Mouse (Mus musculus) CH12.LX (cell line): ENCODE measurements around the gene Ccpg1. TPM values are rescaled to one million over a fixed set of nuclear protein-coding genes. Genes with fewer than 3 reads are reported as not detected.

ENCODE experiments used
- DNase-seq: peaks from one replicate; pipeline ENCODE4 v3.0.0-alpha.2; 2013; ENCODE audit errors: extremely low read depth
- H3K27ac ChIP-seq: 2 replicates; pipeline ENCODE4 v1.5.1; 2012; ENCODE audit warnings: low read depth, mild to moderate bottlenecking, control low read depth, moderate library complexity; ENCODE audit not compliant: insufficient read depth
- H3K27me3 ChIP-seq: replicated peaks from 2 replicates; pipeline ENCODE3; 2012; ENCODE audit warnings: inconsistent platforms
- H3K36me3 ChIP-seq, 2 experiments: replicated peaks in 1 of 2; 2 replicates each; pipeline versions ENCODE3 to v1.6.1; 2012; ENCODE audit warnings: inconsistent platforms in 1 of 2, low read length in 1 of 2, mild to moderate bottlenecking in 1 of 2, mixed read lengths in 1 of 2, moderate library complexity in 1 of 2; ENCODE audit not compliant: control insufficient read depth in 1 of 2, insufficient read depth in 1 of 2
- H3K4me1 ChIP-seq, 2 experiments: 2 replicates each; pipeline ENCODE4 v1.6.1; 2012; ENCODE audit warnings: inconsistent platforms in 1 of 2, moderate library complexity in 1 of 2; ENCODE audit not compliant: insufficient read depth in 2 of 2, control insufficient read depth in 1 of 2
- H3K4me2 ChIP-seq: 2 replicates; pipeline ENCODE4 v1.6.1; 2012; ENCODE audit warnings: low read depth, mild to moderate bottlenecking, control low read depth; ENCODE audit not compliant: poor library complexity, insufficient read depth, severe bottlenecking
- H3K4me3 ChIP-seq, 3 experiments: fragments of 150-350 bp in 1 of 3; sonication (generic) in 1 of 3; replicated peaks in 1 of 3; 2 replicates each; pipeline versions ENCODE3 to v1.5.1; 2011 to 2012; ENCODE audit warnings: low read depth in 2 of 3, low read length in 2 of 3, mild to moderate bottlenecking in 2 of 3, moderate library complexity in 2 of 3, control low read depth in 1 of 3, improper control_type of control experiment in 1 of 3, inconsistent platforms in 1 of 3, mixed read lengths in 1 of 3; ENCODE audit not compliant: poor library complexity in 1 of 3
- H3K79me2 ChIP-seq: replicated peaks from 2 replicates; pipeline ENCODE4 v1.6.1; 2012; ENCODE audit warnings: mild to moderate bottlenecking, moderate library complexity; ENCODE audit not compliant: control insufficient read depth, poor library complexity, insufficient read depth, severe bottlenecking; ENCODE audit errors: extremely low read depth
- H3K9ac ChIP-seq: 2 replicates; pipeline ENCODE4 v1.6.1; 2012; ENCODE audit warnings: low read depth, mild to moderate bottlenecking, control low read depth, moderate library complexity; ENCODE audit not compliant: insufficient read depth
- H3K9me3 ChIP-seq: replicated peaks from 2 replicates; pipeline ENCODE3; 2012; ENCODE audit warnings: low read length, inconsistent platforms, mixed read lengths
- BHLHE40 ChIP-seq: IDR thresholded peaks from 2 replicates; pipeline ENCODE4 v1.6.1; 2011; ENCODE audit warnings: mild to moderate bottlenecking, low read depth, low read length, improper control_type of control experiment
- CTCF ChIP-seq, 2 experiments: IDR thresholded peaks in 1 of 2; conservative IDR thresholded peaks in 1 of 2; 2 replicates each; pipeline ENCODE4 v1.5.1; 2011 to 2012; ENCODE audit warnings: low read depth in 2 of 2, low read length in 2 of 2, improper control_type of control experiment in 1 of 2, inconsistent platforms in 1 of 2, mild to moderate bottlenecking in 1 of 2, moderate library complexity in 1 of 2
- E2F4 ChIP-seq: IDR thresholded peaks from 2 replicates; pipeline ENCODE4 v1.6.1; 2011; ENCODE audit warnings: low read depth, low read length, improper control_type of control experiment; ENCODE audit not compliant: insufficient replicate concordance
- ELF1 ChIP-seq: IDR thresholded peaks from 2 replicates; pipeline ENCODE4 v1.6.1; 2014; ENCODE audit warnings: low read depth, mild to moderate bottlenecking, inconsistent platforms, low read length, improper control_type of control experiment
- ETS1 ChIP-seq: conservative IDR thresholded peaks from 2 replicates; pipeline ENCODE4 v1.6.1; 2012; ENCODE audit warnings: low read depth, mild to moderate bottlenecking, inconsistent platforms, low read length, improper control_type of control experiment, moderate library complexity
- IRF4 ChIP-seq: IDR thresholded peaks from 2 replicates; pipeline ENCODE4 v1.6.1; 2014; ENCODE audit warnings: low read depth, mild to moderate bottlenecking, inconsistent platforms, low read length, improper control_type of control experiment
- JUN ChIP-seq: IDR thresholded peaks from 2 replicates; pipeline ENCODE4 v1.6.1; 2011; ENCODE audit warnings: low read depth, mild to moderate bottlenecking, low read length, improper control_type of control experiment, moderate library complexity; ENCODE audit not compliant: insufficient read depth
- JUND ChIP-seq: conservative IDR thresholded peaks from 2 replicates; pipeline ENCODE4 v1.6.1; 2011; ENCODE audit warnings: low read depth, low read length, improper control_type of control experiment
- MAFK ChIP-seq: IDR thresholded peaks from 2 replicates; pipeline ENCODE4 v1.6.1; 2011; ENCODE audit warnings: low read length, improper control_type of control experiment; ENCODE audit not compliant: insufficient replicate concordance
- MAX ChIP-seq: IDR thresholded peaks from 2 replicates; pipeline ENCODE4 v1.6.1; 2011; ENCODE audit warnings: low read length, improper control_type of control experiment
- MXI1 ChIP-seq: IDR thresholded peaks from 2 replicates; pipeline ENCODE4 v1.6.1; 2011; ENCODE audit warnings: mild to moderate bottlenecking, low read depth, low read length, improper control_type of control experiment
- MYC ChIP-seq: IDR thresholded peaks from 2 replicates; pipeline ENCODE4 v1.6.1; 2011; ENCODE audit warnings: low read depth, mild to moderate bottlenecking, improper control_type of control experiment, low read length
- NELFE ChIP-seq: IDR thresholded peaks from 2 replicates; pipeline ENCODE4 v1.6.1; 2011; ENCODE audit warnings: low read depth, low read length, improper control_type of control experiment
- NRF1 ChIP-seq: IDR thresholded peaks from 2 replicates; pipeline ENCODE4 v1.6.1; 2014; ENCODE audit warnings: low read depth, mild to moderate bottlenecking, inconsistent platforms, low read length, improper control_type of control experiment, moderate library complexity
- POLR2A ChIP-seq: IDR thresholded peaks from 2 replicates; pipeline ENCODE4 v1.6.1; 2011; ENCODE audit warnings: low read depth, mild to moderate bottlenecking, improper control_type of control experiment, low read length
- POLR2AphosphoS2 ChIP-seq: IDR thresholded peaks from 2 replicates; pipeline ENCODE4 v1.6.1; 2011; ENCODE audit warnings: low read depth, low read length, improper control_type of control experiment
- RCOR1 ChIP-seq: conservative IDR thresholded peaks from 2 replicates; pipeline ENCODE4 v1.6.1; 2012; ENCODE audit warnings: low read depth, mild to moderate bottlenecking, inconsistent platforms, low read length, improper control_type of control experiment
- SMC3 ChIP-seq: IDR thresholded peaks from 2 replicates; pipeline ENCODE4 v1.6.1; 2011; ENCODE audit warnings: low read depth, low read length, improper control_type of control experiment
- ZC3H11A ChIP-seq: IDR thresholded peaks from 2 replicates; pipeline ENCODE4 v1.6.1; 2012; ENCODE audit warnings: low read depth, mild to moderate bottlenecking, inconsistent platforms, low read length, improper control_type of control experiment
- ZKSCAN1 ChIP-seq: IDR thresholded peaks from 2 replicates; pipeline ENCODE4 v1.6.1; 2012; ENCODE audit warnings: low read depth, inconsistent platforms, low read length, improper control_type of control experiment, borderline replicate concordance
- ZMIZ1 ChIP-seq: IDR thresholded peaks from 2 replicates; pipeline ENCODE4 v1.6.1; 2012; ENCODE audit warnings: low read depth, mild to moderate bottlenecking, inconsistent platforms, low read length, improper control_type of control experiment
- ZNF384 ChIP-seq: IDR thresholded peaks from 2 replicates; pipeline ENCODE4 v1.6.1; 2012; ENCODE audit warnings: low read depth, low read length, improper control_type of control experiment, inconsistent platforms
- dilution Hi-C: fragments of 300-500 bp; cut with MboI; formaldehyde crosslinking; loops from 2 replicates; pipeline ENCODE4 v1.14.3; 2020; ENCODE audit warnings: low sequenced_read_pairs; ENCODE audit not compliant: extremely low pct_unique_long_range_greater_than_20kb, extremely low pct_ligation_motif_present
- in situ Hi-C: fragments of 300-500 bp; cut with MboI; formaldehyde crosslinking; loops from 3 replicates; pipeline ENCODE4 v1.14.3; 2019; ENCODE audit warnings: low sequenced_read_pairs, low pct_ligation_motif_present, low pct_unique_long_range_greater_than_20kb, mixed read lengths
- polyA plus RNA-seq: library from polyadenylated mRNA; unstranded; fragments of >175 nt; gene quantifications from 2 replicates; pipeline ENCODE4 v1.2.1, GENCODE M21; 2012; ENCODE audit warnings: low read depth; ENCODE audit not compliant: insufficient read length
- total RNA-seq, 2 experiments: library from RNA; depleted of rRNA; stranded (reverse); fragments of 300-350 nt in 1 of 2; fragments of >200 nt in 1 of 2; gene quantifications; 2 replicates each; pipeline ENCODE4 v1.2.3; 2012 to 2014

Ccpg1 gene
- total and polyA plus RNA-seq, 3 experiments, result 5.2 to 18.3 (median 6.2) TPM

DNA sequence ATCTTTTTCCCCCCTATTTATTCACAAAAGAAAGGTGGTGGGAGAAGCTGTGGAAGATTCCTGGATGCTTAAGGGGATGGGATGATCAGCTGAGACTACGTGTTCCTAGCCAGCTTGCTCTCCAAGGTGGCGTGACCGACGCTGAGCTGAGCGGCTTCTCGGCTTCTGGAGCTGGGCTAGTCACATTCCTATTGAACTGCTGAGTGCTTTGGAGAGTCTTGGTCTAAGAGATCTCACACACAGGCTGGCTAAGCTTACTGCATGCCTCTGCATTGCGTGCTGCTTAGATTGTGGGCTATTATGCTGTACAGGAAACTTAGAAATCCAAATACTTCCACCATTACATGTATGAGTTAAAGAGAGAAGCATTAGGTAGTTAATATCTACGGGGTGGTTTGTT, 18.8 kb downstream of the Ccpg1 start:
- in situ Hi-C loops (no loop called here), dilution Hi-C loops (no loop called here)
- H3K9me3 ChIP-seq, result no peaks in the 10 kb centered on the region
- no peak overlapping the region for H3K4me2 ChIP-seq
- H3K36me3 ChIP-seq, result peaks cover 7 to 25% of the 10 kb centered on the region in 2 experiments
- H3K4me3 ChIP-seq, result no peak overlapping the region
- H3K9ac ChIP-seq, result no peak overlapping the region
- no peaks in the 10 kb centered on the region for H3K27me3 ChIP-seq
- no peaks in the 10 kb centered on the region for H3K79me2 ChIP-seq
- H3K4me1 ChIP-seq, result no peaks in the 10 kb centered on the region
- TF ChIP-seq ZMIZ1 (no peak), BHLHE40 (no peak), JUN (no peak), ZNF384 (no peak), POLR2A (no peak), ZC3H11A (no peak), NELFE (no peak), CTCF (conservative IDR thresholded peaks at IDR 0.05 in 1 of 2, IDR thresholded peaks at IDR 0.05 in 1 of 2; ENCODE audit: low read depth in 2 of 2, low read length in 2 of 2) (no peak), MXI1 (no peak), NRF1 (no peak), IRF4 (no peak), E2F4 (no peak), ZKSCAN1 (no peak), ETS1 (no peak), JUND (no peak), MAFK (no peak), MAX (no peak), MYC (no peak), ELF1 (no peak), POLR2AphosphoS2 (no peak)
- no peak for DNase-seq
- H3K27ac ChIP-seq, result no peak overlapping the region

DNA sequence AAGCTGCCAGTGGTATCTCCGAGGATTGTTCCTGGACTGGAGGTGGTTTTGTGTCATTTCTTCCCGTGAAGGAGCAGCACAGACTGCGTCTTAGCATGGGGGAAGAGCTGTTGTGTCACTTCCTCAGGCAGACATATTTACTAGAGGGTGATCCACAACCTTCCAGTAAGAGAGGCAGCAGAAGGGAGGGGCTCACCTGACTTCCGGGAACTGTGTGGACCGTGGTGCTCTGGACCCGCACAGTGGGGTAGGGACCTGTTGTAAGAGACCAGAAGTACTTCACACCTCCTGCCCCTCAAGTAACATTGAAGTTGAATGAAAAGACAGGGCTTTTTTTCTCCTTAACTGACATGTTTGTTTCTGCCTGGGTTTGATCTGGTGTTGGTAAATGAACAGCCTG, 19.9 kb downstream of the Ccpg1 start:
- no peak for DNase-seq
- Histone ChIP-seq H3K9ac (no peak overlapping the region), H3K79me2 (no peaks in the 10 kb centered on the region), H3K36me3 (peaks cover 9 to 29% of the 10 kb centered on the region in 2 experiments), H3K4me3 (no peak overlapping the region), H3K27ac (no peak overlapping the region), H3K4me2 (no peak overlapping the region), H3K4me1 (no peaks in the 10 kb centered on the region), H3K27me3 (no peaks in the 10 kb centered on the region), H3K9me3 (no peaks in the 10 kb centered on the region)
- dilution Hi-C loops (no loop called here), in situ Hi-C loops (no loop called here)
- TF ChIP-seq POLR2A, result no peak
- no peak for TF ChIP-seq RCOR1
- TF ChIP-seq NRF1, result no peak
- TF ChIP-seq SMC3, result no peak
- no peak for TF ChIP-seq JUN
